Mouse (Mus musculus) cortical plate, adult 2 months (tissue): ENCODE results near the gene Nadk.

Experiments used
- CTCF ChIP-seq: fragments of 200-500 bp; IDR thresholded peaks from 2 replicates; pipeline ENCODE4 v1.5.1; 2011; ENCODE audit warnings: mild to moderate bottlenecking, control low read depth, low read length; ENCODE audit not compliant: insufficient read depth; ENCODE audit errors: extremely low read depth
- POLR2A ChIP-seq: fragments of 200-500 bp; IDR thresholded peaks from 2 replicates; pipeline ENCODE4 v1.6.1; 2011; ENCODE audit warnings: mild to moderate bottlenecking, low read length, control low read depth; ENCODE audit not compliant: insufficient read depth; ENCODE audit errors: extremely low read depth

GRCm38 (mm10) chr4:155613264-155613663, 51.1 kb downstream of the Nadk start:
- TF ChIP-seq CTCF = no peak
- TF ChIP-seq POLR2A = no peak
